Mouse (Mus musculus): Measurements from ENCODE around the gene Cradd. TPM values are rescaled to one million over a fixed set of nuclear protein-coding genes. Genes with fewer than 3 reads are reported as not detected.
A peak's percentile ranks its signal among the peaks of the same experiment; 100 is the strongest.

Gene Cradd
- polyA plus RNA-seq, 2 experiments from 2014 or later, result 31.3 to 34.4 TPM

GRCm38 (mm10) chr10:95269151-95269550, 54.8 kb downstream of the Cradd start:
- no peak for ATAC-seq

GRCm38 (mm10) chr10:95268366-95268765, 55.6 kb downstream of the Cradd start:
- no peak for ATAC-seq

GRCm38 (mm10) chr10:95266983-95267382, 57.0 kb downstream of the Cradd start:
- ATAC-seq, result no peak

GRCm38 (mm10) chr10:95266041-95266762, 57.7 kb downstream of the Cradd start:
- ATAC-seq, result peak; percentile 11

GRCm38 (mm10) chr10:95265576-95265975, 58.4 kb downstream of the Cradd start:
- no peak for ATAC-seq

- ATAC-seq, result peak; percentile 17
These were observed 59.2 kb downstream of the Cradd start for GRCm38 (mm10) chr10:95264485-95265321.

GRCm38 (mm10) chr10:95262388-95262787, 61.5 kb downstream of the Cradd start:
- peak; percentile 73 for ATAC-seq

GRCm38 (mm10) chr10:95261279-95261678, 62.7 kb downstream of the Cradd start:
- ATAC-seq, result peak; percentile 37

GRCm38 (mm10) chr10:95260420-95260819, 63.5 kb downstream of the Cradd start:
- ATAC-seq, result no peak

- ATAC-seq, result no peak
These were observed 65.3 kb downstream of the Cradd start for GRCm38 (mm10) chr10:95258471-95259155.

- ATAC-seq, result no peak
These were observed 66.0 kb downstream of the Cradd start for GRCm38 (mm10) chr10:95257979-95258378.

GRCm38 (mm10) chr10:95256095-95256494, 67.8 kb downstream of the Cradd start:
- peak; percentile 8 for ATAC-seq

GRCm38 (mm10) chr10:95255018-95255680, 68.8 kb downstream of the Cradd start:
- no peak for ATAC-seq

- ATAC-seq, result no peak
These were observed 69.4 kb downstream of the Cradd start for GRCm38 (mm10) chr10:95254453-95255001.

- ATAC-seq, result no peak
These were observed 69.9 kb downstream of the Cradd start for GRCm38 (mm10) chr10:95254046-95254445.

GRCm38 (mm10) chr10:95251674-95252073, 72.3 kb downstream of the Cradd start:
- no peak for ATAC-seq

- ATAC-seq, result no peak
These were observed 75.6 kb downstream of the Cradd start for GRCm38 (mm10) chr10:95248362-95248761.

GRCm38 (mm10) chr10:95246696-95247095, 77.2 kb downstream of the Cradd start:
- no peak for ATAC-seq

GRCm38 (mm10) chr10:95245680-95245982, 78.3 kb downstream of the Cradd start:
- no peak for ATAC-seq

- no peak for ATAC-seq
These were observed 78.8 kb downstream of the Cradd start for GRCm38 (mm10) chr10:95244961-95245679.

- ATAC-seq, result no peak
These were observed 84.5 kb downstream of the Cradd start for GRCm38 (mm10) chr10:95239196-95240069.
